ENCODE assay signal across 18 mouse cellular contexts in the genomic region with DNA sequence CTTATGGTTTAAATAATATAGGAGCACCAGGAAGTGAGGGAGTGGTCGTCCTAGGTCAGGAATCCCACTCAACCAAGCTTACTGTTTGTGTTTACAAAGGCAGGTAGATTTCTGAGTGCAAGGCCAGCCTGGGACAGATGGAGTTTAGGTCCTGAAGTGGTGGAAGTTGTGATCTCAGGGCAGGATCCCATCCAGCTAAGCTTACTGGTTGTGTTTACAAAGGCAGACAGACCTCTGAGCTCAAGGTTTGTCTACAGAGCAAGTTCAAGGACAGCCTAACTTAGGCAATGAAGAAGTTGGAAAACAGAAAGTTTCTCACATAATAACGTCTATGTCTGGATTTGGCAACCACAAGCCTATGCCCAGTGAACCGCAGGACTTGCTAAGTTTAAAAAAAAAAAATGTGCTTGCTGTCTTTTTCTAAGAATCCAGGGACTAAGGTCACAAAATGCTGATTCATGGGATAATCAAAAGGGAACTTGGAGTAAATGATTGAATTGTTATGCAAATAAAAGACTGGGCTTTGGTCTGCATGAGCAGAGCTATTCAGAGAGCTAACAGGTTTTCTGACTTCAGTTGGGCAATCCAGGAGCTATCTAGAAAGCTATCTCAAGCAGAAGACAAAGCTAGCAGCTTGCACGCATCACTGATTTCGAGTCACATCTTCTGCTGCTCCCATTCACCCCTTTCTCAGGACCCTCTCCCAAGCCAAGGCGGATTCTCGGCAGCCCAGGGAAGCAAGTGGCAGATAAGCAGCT. TPM values are rescaled to one million over a fixed set of nuclear protein-coding genes. Genes with fewer than 3 reads are reported as not detected.
DNase-seq lines count a peak whose midpoint lies in the region; ATAC-seq lines count a peak whose summit lies in the region.
"Had no signal": no experiment of that assay in that cellular context is flagged by ENCODE, and none has a peak within 500 bp of the region (broad histone marks: within the 10 kb centered on the region; RNA-seq: fewer than 3 reads in every experiment).

No protein-coding gene starts in this region.

- H3K27ac ChIP-seq in kidney, embryonic 14.5 days (ENCODE audit: low read depth, low read length): no peak overlapping the region
- peak overlapping the region; percentile 57; the same call in 1 of the 2 replicates for H3K27ac ChIP-seq in midbrain, embryonic 10.5 days (replicated peaks)
- H3K27ac ChIP-seq in midbrain, embryonic 13.5 days: no peak overlapping the region
- H3K27ac ChIP-seq: embryonic facial prominence, embryonic 10.5 days; gastrocnemius, adult 2 months; layer of hippocampus, adult 2 months; liver, embryonic 15.5 days; neural tube, embryonic 12.5 days had no signal

- no peaks in the 10 kb centered on the region for H3K27me3 ChIP-seq in kidney, embryonic 14.5 days (ENCODE audit: control insufficient read depth, insufficient read depth, low read length)
- H3K27me3 ChIP-seq in midbrain, embryonic 10.5 days (ENCODE audit: low read depth, poor library complexity, severe bottlenecking): no peaks in the 10 kb centered on the region
- no peaks in the 10 kb centered on the region for H3K27me3 ChIP-seq in midbrain, embryonic 13.5 days
- H3K27me3 ChIP-seq: liver, embryonic 15.5 days; neural tube, embryonic 12.5 days had no signal

- H3K4me1 ChIP-seq in kidney, embryonic 14.5 days (ENCODE audit: control insufficient read depth, insufficient read depth, low read length): no peaks in the 10 kb centered on the region
- H3K4me1 ChIP-seq in midbrain, embryonic 10.5 days: peaks cover 13% of the 10 kb centered on the region
- no peaks in the 10 kb centered on the region for H3K4me1 ChIP-seq in midbrain, embryonic 13.5 days (replicated peaks)
- H3K4me1 ChIP-seq: embryonic facial prominence, embryonic 10.5 days; liver, embryonic 15.5 days; neural tube, embryonic 12.5 days had no signal

- H3K9ac ChIP-seq in kidney, embryonic 14.5 days (ENCODE audit: low read depth, low read length): no peak overlapping the region
- no peak overlapping the region for H3K9ac ChIP-seq in midbrain, embryonic 13.5 days (replicated peaks)
- H3K9ac ChIP-seq: forebrain, postnatal 0 days; liver, embryonic 15.5 days; neural tube, embryonic 12.5 days had no signal

- ATAC-seq in kidney, embryonic 14.5 days (ENCODE audit: low FRiP score, low TSS enrichment): no peak
- ATAC-seq in midbrain, embryonic 13.5 days: no peak
- ATAC-seq: forebrain, postnatal 0 days had no signal

- peak; percentile 64 for DNase-seq in kidney, adult 11 months
- peak; percentile 21 for DNase-seq in midbrain, embryonic 10.5 days (ENCODE audit: low spot score)
- peak; percentile 91 for DNase-seq in R1 (ENCODE audit: low read depth, low spot score)
- peak; percentile 3 for DNase-seq in mesoderm, embryonic 11.5 days (ENCODE audit: low read depth, low spot score)
- no peak for DNase-seq in c-Kit-positive CD71-positive TER-119-positive erythroid progenitor cells, embryonic 14.5 days (ENCODE audit: low spot score)
- DNase-seq in urinary bladder, adult 2 months (ENCODE audit: low spot score): no peak
- DNase-seq: cerebellum, adult 9-11 months; forebrain, postnatal 0 days; gastrocnemius, adult 2 months; lung, postnatal 10 days; right cerebral cortex, postnatal 25 days; thymus, postnatal 25 days had no signal

- 76% methylated on average over 7 of the region's 7 CpGs for WGBS in kidney, embryonic 14.5 days
- 36% methylated on average over 7 of the region's 7 CpGs for WGBS in midbrain, embryonic 10.5 days
- 35% methylated on average over 7 of the region's 7 CpGs for WGBS in midbrain, embryonic 13.5 days

- H3K36me3 ChIP-seq in kidney, embryonic 14.5 days (ENCODE audit: control insufficient read depth, insufficient read depth, low read length): no peaks in the 10 kb centered on the region
- H3K36me3 ChIP-seq in midbrain, embryonic 10.5 days: no peaks in the 10 kb centered on the region
- no peaks in the 10 kb centered on the region for H3K36me3 ChIP-seq in midbrain, embryonic 13.5 days
- H3K36me3 ChIP-seq: embryonic facial prominence, embryonic 10.5 days; neural tube, embryonic 12.5 days had no signal

- H3K4me3 ChIP-seq in kidney, embryonic 14.5 days (ENCODE audit: low read length): no peak overlapping the region
- no peak overlapping the region for H3K4me3 ChIP-seq in midbrain, embryonic 10.5 days
- no peak overlapping the region for H3K4me3 ChIP-seq in midbrain, embryonic 13.5 days (replicated peaks)
- H3K4me3 ChIP-seq: embryonic facial prominence, embryonic 10.5 days; gastrocnemius, adult 2 months; layer of hippocampus, adult 2 months; liver, embryonic 15.5 days; neural tube, embryonic 12.5 days had no signal

- 0 out of 2 replicates have a peak, but pooled peaks cover 4% of the 10 kb centered on the region for H3K9me3 ChIP-seq in kidney, embryonic 14.5 days (ENCODE audit: control insufficient read depth, low read length)
- peaks cover 9% of the 10 kb centered on the region; the same call in 1 of the 2 replicates for H3K9me3 ChIP-seq in midbrain, embryonic 10.5 days (replicated peaks)
- peaks cover 5% of the 10 kb centered on the region; the same call in 1 of the 2 replicates for H3K9me3 ChIP-seq in midbrain, embryonic 13.5 days
- H3K9me3 ChIP-seq: liver, embryonic 15.5 days; neural tube, embryonic 12.5 days had no signal

- H3K4me2 ChIP-seq in kidney, embryonic 14.5 days (replicated peaks; ENCODE audit: low read depth, low read length): no peak overlapping the region
- H3K4me2 ChIP-seq in midbrain, embryonic 13.5 days (replicated peaks): no peak overlapping the region
- H3K4me2 ChIP-seq: liver, embryonic 15.5 days; neural tube, embryonic 12.5 days had no signal

RNA-seq across cellular contexts. Expression of a gene that starts 27.0 kb away (rescaled TPM):
- polyA plus RNA-seq in kidney, embryonic 14.5 days (2014; fragmentation: Nextera tagmentation; extraction: Ambion mirVana): 11.9 and 22.3 TPM in 2 replicates
- 18.7 and 19.4 TPM in 2 replicates for polyA plus RNA-seq in midbrain, embryonic 10.5 days (2016; fragmentation: Nextera tagmentation; extraction: Ambion mirVana)
- 6.8 and 7.3 TPM in 2 replicates for polyA plus RNA-seq in midbrain, embryonic 13.5 days (2015; fragmentation: Nextera tagmentation; extraction: Ambion mirVana)
- 3.5 and 3.6 TPM in 2 replicates for polyA plus RNA-seq in urinary bladder, adult 2 months (2012; rRNA removed)

Comparison
In these comparisons a context has a peak if more than half of its experiments do, and no peak if none do; other contexts are left out.
1. DNase-seq: peak in kidney, adult 11 months (single experiment), midbrain, embryonic 10.5 days (single experiment), R1 (single experiment) and mesoderm, embryonic 11.5 days (single experiment); none in c-Kit-positive CD71-positive TER-119-positive erythroid progenitor cells, embryonic 14.5 days (single experiment) and urinary bladder, adult 2 months (single experiment).